Mouse (Mus musculus) testis, postnatal 10 days (tissue): ENCODE measurements around the gene Sgo1.
"Not testable (repeated sequence)": the region's sequence is repeated elsewhere in the genome, so short reads cannot be mapped to it uniquely, and the experiment has no call there.

Source experiments
- DNase-seq: peaks from one replicate; pipeline ENCODE4 v3.0.0; 2021; ENCODE audit warnings: low spot score

Sgo1 gene

GRCm38 (mm10) chr17:53688877-53689802 is at the start of gene Sgo1:
Sgo1 (minus strand) TSS chr17:53689333.
- peak; percentile 98 for DNase-seq

GRCm38 (mm10) chr17:53718916-53719315 is 29.8 kb upstream of the Sgo1 start:
- DNase-seq: not testable (repeated sequence)

DNA sequence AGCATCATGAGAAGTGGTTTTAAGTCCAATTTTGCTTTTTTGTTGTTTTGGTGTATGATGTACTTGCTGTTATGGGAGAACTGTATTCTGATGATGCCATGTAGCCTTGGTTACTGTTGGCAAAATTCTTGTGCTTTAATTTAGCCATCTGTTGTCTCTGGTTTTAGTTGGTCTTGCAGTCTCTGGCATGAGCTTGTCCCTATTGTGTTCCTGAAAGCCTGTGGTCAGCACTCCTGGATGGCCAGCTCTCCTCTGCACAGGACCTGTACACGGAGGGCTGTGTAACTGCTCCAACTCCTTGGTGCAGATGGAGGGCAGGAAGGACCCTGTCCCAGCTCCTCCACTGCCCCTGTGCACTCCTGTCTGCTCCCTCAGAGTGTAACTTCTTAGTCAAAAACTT is 29.3 kb upstream of the Sgo1 start:
- DNase-seq: no peak

GRCm38 (mm10) chr17:53715161-53715560 is 26.0 kb upstream of the Sgo1 start:
- not testable (repeated sequence) for DNase-seq

- no peak for DNase-seq
These were observed 25.3 kb upstream of the Sgo1 start for GRCm38 (mm10) chr17:53714453-53714852.

GRCm38 (mm10) chr17:53697521-53697920 is 8.4 kb upstream of the Sgo1 start:
- DNase-seq: not testable (repeated sequence)

GRCm38 (mm10) chr17:53694039-53694438 is 4.9 kb upstream of the Sgo1 start:
- DNase-seq: peak; percentile 55

DNA sequence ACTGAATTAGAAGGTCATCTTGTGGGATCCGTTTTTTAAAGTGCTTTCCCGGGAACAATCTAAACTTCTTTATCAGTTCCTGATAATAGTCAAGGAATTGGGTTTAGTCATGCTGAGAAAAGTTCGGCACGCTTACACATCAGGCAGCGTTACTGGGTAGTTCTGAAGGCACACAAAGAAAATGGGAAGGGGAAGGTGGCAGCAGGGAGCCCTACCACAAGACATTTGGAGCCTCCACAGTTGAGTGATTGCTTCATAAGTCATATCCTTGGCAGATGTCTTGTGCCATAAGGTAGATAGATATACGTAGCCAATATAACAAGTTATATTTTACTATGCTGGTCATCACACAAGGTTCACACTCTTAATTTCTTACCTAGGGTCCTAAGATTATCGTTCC is 813 bp upstream of the Sgo1 start:
- DNase-seq: no peak

DNA sequence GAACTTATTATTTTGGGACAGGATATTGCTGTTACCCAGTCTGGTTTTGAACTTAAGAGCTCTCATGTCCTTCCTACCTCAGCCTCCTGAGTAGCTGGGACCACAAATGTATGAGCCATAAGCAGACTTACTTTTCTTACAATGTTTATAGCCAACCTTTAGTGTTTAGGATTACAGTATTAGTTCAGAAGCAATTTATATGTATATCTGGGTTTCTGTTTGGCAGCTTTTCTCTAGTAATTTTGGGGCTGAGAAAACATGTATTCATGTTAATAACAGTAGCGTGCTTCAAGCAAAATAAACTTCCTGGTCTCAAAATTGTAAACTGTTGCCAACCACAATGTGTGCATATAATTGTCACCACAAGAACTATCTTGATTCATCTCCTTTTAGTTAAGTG is 812 bp downstream of the Sgo1 start:
- no peak for DNase-seq

GRCm38 (mm10) chr17:53678716-53679115 is 10.4 kb downstream of the Sgo1 start:
- DNase-seq: no peak

GRCm38 (mm10) chr17:53670453-53670852 is 18.7 kb downstream of the Sgo1 start:
- no peak for DNase-seq

GRCm38 (mm10) chr17:53664703-53665382 is 24.3 kb downstream of the Sgo1 start:
- DNase-seq: no peak

GRCm38 (mm10) chr17:53664267-53664666 is 24.9 kb downstream of the Sgo1 start:
- no peak for DNase-seq

DNA sequence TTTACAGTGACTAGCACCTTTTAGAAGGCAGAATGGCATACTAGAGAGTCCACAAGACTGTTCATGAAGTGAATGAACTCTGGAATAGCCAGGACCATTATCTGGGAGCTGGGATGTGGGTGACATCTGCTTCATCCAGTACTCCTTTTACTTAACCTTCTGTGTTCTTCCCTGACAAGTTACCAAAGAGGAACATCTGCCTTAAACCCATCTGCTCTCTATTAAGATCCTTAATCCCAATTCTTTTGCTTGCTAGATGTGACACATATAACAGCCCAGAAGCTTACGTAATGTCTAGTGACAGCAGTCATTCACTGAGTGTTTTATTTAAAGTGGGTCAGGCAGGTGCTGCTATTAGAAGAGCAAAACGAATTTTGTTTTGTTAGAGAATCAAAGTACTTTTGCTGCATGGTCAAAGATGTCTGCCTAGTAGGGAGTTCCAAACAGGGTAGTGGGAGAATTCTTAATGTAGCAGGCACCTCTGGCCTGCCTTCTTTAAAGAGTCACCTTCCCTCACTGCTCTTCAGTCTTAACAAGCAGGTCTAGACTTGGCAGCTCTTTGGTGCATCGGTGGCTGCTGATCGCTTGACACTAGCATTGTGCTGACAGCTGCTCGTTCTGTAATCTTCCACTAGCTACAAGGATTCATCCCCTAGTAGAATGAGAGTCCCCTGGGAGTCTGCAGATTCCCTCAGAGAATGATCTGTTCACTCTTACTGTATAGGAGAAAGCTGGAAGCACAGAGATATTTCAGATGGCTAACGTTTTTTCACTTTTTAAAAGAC is 27.9 kb downstream of the Sgo1 start:
- no peak for DNase-seq

DNA sequence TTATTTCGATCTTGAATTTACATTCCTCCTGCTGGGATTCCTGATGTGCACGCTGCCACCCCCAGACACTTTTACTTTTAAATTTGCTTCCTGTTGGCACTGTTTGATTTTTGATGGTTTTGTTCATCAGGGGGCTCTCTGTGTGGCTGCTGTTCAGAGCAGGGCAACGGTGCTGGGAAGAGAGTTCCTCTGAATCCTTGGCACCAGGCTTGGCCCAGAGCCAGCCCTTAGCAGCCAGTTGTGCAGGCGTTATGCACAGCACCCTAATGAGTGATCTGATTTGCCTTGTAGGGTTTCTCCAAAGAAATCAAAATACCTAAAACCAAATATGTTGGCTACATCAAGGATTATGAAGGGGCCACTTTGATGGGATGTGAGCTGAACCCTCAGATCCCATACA is 29.4 kb downstream of the Sgo1 start:
- DNase-seq: peak; percentile 44

DNA sequence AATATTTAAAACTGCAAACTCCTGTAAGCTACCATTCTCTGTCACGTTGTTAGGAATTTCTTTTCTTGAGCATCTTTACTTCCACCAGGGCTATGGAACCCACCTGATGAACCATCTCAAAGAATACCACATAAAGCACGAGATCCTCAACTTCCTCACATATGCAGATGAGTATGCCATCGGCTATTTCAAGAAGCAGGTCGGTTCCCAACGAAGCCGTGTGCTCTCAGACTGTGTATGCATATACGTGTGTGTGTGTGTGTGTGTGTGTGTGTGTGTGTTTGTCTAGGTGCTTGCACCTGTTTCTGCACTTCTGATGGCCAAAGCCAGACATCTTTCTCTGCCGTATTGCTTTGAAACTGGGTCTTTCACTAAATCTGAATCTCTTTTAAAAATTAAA is 29.9 kb downstream of the Sgo1 start:
- DNase-seq: no peak

DNA sequence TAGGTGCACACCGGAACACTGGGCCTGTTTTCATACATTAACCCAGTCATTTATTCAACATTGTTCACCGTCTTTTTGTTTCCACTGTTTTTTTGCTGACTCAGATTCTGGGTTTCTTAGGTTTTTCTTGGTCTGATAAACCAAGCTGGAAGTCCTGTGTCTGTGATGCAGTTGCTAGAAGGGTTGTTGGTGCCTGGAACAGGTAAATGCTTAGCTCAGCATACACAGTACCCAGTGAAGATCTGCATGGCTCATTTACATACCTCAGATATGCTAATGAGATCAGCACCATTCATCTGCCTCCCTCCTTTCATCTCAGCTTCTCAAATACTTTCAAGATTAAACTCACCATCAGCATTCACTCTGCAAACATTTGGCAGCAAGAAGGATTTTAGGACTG is 30.5 kb downstream of the Sgo1 start:
- DNase-seq: no peak

- DNase-seq: not testable (repeated sequence)
These were observed 31.7 kb downstream of the Sgo1 start for GRCm38 (mm10) chr17:53657391-53657790.

DNA sequence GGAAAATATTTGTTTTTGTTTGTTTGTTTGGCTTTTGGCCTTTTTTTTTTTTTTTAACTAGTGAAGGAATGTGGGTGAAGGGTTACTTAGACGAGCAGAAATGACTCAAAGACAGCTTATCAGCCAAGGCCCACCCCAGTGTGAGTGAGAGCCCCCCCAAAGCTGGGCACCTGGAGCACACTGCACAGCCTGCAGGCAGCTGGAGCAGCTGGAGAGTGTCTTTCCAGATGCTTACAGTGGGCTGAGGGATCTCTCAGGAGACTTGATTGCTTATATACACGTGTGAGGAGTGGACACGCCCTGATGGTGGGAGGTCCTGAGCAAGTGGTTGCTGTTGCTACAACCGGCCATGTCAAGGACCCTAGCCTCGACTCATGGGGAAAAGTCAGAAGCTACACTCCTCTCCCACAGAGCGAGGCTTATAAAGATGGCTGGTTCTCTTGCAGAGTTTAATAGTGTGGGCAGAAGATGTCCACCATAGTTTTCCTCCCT is 32.7 kb downstream of the Sgo1 start:
- no peak for DNase-seq

DNA sequence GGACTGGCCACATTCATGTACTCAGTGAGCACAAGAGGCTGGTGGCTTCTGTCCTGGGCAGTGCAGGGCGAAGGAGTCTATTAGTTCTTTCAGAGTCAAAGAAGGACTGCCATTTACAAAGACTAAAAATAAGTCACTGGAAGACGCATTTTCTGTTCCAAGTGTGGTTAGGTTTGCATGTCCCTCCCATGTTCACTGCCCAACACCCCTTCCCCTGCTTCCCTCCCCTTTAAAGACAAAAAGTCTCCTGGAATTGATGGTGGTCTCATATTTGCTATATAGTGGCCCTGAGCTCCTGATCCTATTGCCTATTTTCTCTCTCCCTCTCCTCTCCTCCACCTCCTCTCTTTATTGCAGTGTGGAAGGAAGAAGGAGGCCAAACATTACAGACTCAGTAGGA is 33.2 kb downstream of the Sgo1 start:
- no peak for DNase-seq

- DNase-seq: no peak
These were observed 34.1 kb downstream of the Sgo1 start for GRCm38 (mm10) chr17:53655081-53655480.

DNA sequence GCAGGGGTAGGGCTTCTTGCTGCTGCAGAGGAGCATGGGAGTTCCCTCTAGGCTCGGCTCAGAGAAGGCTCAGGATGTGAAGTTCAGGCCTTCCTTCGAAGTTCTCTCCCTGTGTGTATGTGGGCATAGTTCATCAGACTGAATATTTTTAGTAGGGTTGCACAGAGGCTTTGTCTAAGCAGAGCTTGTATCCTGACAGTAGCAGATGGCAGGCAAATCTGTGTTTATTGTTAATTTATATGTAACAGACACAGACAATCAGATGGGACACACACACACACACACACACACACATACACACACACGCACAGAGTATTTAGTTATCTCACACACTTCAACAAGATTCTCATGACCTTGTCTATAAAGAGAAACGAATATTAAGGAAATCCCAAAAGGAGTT is 34.5 kb downstream of the Sgo1 start:
- DNase-seq: no peak
